Mouse (Mus musculus): ENCODE results near the gene Gtf3c5. TPM values are rescaled to one million over a fixed set of nuclear protein-coding genes. Genes with fewer than 3 reads are reported as not detected.

Gtf3c5 gene
- polyA plus RNA-seq, 1 experiment from 2014 or later = 55.5 TPM

DNA sequence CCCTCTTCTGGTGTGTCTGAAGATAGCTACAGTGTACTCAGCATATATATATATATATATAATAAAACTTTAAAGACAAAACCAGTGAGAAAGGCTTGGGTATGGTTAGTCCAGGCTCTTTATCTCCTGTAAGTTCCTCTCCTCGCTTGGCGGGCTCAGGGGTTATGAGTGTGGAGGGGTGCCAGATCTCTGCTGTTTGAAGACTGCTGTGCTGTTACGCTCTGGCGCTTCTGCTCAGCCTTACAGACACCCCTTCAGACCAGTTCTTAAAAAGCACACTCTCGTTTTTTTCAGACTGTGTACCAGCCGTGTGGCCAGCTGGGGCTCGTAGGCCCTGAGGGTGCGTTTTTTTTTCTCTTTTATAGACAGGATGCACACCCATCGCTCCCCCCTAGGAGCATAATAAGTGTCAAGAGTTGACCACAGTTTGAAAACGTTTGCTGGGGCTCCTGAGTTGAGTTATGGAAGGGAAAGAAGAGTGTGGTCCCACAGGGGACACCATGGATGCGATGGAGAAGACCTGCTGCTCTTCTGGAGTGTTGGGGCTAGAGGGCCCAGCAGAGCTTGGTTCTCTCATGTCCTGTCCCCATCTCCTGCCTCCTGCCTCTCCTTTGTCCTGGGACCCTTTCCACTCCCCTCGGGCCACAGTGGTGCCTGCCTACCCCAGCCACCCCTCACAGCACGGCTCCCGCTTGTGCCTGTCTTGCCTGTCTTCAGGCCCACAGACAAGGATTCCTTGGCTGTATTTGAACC lies 22.4 kb upstream of the Gtf3c5 start:
- no peaks in the 10 kb centered on the region for H3K4me1 ChIP-seq
- no peak overlapping the region for H3K27ac ChIP-seq (replicated peaks)
- no peaks in the 10 kb centered on the region for H3K9me3 ChIP-seq
- H3K36me3 ChIP-seq = no peaks in the 10 kb centered on the region
- 72% methylated on average over 14 of the region's 14 CpGs for WGBS
- H3K27me3 ChIP-seq = no peaks in the 10 kb centered on the region
- no peak overlapping the region for H3K4me3 ChIP-seq
- no peak for ATAC-seq (ENCODE audit: low FRiP score, low read depth)
- no peak overlapping the region for H3K4me2 ChIP-seq (replicated peaks)
- H3K9ac ChIP-seq (replicated peaks) = no peak overlapping the region

GRCm38 (mm10) chr2:28603542-28603941 lies 20.0 kb upstream of the Gtf3c5 start:
- ATAC-seq (ENCODE audit: low FRiP score, low read depth) = no peak
- Histone ChIP-seq H3K9me3 (no peaks in the 10 kb centered on the region), H3K36me3 (no peaks in the 10 kb centered on the region), H3K27me3 (no peaks in the 10 kb centered on the region; the same call in 1 of the 2 replicates), H3K4me1 (0 out of 2 replicates have a peak, but pooled peaks cover 2% of the 10 kb centered on the region), H3K4me3 (no peak overlapping the region), H3K4me2 (replicated peaks) (no peak overlapping the region), H3K27ac (replicated peaks) (no peak overlapping the region), H3K9ac (replicated peaks) (no peak overlapping the region)
- WGBS = 95% methylated on average over 5 of the region's 5 CpGs

- Histone ChIP-seq H3K27ac (replicated peaks) (no peak overlapping the region), H3K4me2 (replicated peaks) (no peak overlapping the region), H3K9me3 (no peaks in the 10 kb centered on the region), H3K36me3 (no peaks in the 10 kb centered on the region), H3K9ac (replicated peaks) (no peak overlapping the region), H3K4me1 (peaks cover 8% of the 10 kb centered on the region; the same call in 1 of the 2 replicates), H3K4me3 (no peak overlapping the region), H3K27me3 (no peaks in the 10 kb centered on the region; the same call in 1 of the 2 replicates)
- ATAC-seq (ENCODE audit: low FRiP score, low read depth) = no peak
- whole genome bisulfite sequencing = 61% methylated on average over 12 of the region's 12 CpGs
These were observed 18.4 kb upstream of the Gtf3c5 start for GRCm38 (mm10) chr2:28601720-28602590.

DNA sequence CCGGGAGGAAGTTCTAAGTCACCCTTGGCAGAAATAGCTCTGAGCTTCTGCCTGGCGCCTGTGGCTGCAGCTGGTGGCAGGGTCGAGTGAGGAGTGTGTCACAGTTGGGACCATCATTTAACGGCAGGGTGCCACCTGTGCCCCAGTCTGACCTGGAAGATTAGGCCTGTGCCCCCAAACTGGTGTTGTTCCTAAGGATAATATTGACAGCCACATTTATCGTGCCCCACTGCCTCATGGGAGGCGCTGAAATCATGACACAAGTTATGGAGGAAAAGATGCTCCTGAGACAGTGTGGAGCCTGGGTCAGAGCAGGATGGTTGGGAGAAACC lies 16.0 kb upstream of the Gtf3c5 start:
- H3K36me3 ChIP-seq = no peaks in the 10 kb centered on the region
- H3K9me3 ChIP-seq = no peaks in the 10 kb centered on the region
- WGBS = 82% methylated on average over 6 of the region's 6 CpGs
- no peak overlapping the region for H3K27ac ChIP-seq (replicated peaks)
- H3K27me3 ChIP-seq = peaks cover 3% of the 10 kb centered on the region
- H3K4me1 ChIP-seq = peaks cover 8% of the 10 kb centered on the region; the same call in 1 of the 2 replicates
- H3K4me3 ChIP-seq = no peak overlapping the region
- no peak overlapping the region for H3K4me2 ChIP-seq (replicated peaks)
- H3K9ac ChIP-seq (replicated peaks) = no peak overlapping the region
- ATAC-seq (ENCODE audit: low FRiP score, low read depth) = no peak

DNA sequence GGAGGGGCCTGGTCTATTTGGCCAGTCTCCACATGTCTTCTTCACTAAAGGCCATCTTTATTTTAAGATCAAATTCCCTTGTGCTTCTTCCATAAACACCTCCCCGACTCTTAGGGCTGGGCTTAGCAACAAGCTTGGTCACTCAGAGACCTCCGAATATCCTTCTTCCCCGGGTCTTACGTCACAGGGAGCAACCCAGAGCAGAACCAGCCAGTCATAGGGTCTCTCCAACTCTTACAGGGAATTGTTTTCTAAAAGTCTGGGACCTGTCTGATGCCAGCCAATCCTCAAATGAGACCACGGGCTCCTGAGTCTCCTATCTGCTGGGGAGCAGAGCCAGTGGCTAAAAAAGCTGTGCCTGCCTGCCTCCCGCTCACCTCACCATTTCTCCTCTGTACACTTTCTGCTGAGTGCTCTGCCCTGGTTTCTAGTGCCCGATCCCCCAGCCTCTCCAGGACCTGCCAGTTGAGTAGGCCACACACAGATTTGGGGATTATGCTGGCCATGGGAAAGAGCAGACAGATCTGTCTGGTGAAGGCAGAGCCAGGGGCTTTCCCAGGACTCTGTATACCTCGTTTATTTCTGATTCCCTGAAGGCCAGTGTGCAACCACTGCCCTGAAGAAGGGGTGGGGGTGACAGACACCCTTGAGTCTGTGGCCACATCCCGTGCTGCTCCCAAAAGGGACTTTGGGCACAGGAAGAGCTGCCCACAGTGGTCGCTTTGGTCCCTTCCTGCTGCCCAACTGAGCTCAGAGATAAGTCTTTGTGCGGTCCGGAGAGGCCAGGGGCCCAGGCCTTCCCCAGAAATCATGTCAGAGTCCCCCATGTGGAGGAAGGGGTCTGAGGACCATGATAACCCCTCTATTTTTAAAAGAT lies 15.4 kb upstream of the Gtf3c5 start:
- H3K9ac ChIP-seq (replicated peaks) = no peak overlapping the region

DNA sequence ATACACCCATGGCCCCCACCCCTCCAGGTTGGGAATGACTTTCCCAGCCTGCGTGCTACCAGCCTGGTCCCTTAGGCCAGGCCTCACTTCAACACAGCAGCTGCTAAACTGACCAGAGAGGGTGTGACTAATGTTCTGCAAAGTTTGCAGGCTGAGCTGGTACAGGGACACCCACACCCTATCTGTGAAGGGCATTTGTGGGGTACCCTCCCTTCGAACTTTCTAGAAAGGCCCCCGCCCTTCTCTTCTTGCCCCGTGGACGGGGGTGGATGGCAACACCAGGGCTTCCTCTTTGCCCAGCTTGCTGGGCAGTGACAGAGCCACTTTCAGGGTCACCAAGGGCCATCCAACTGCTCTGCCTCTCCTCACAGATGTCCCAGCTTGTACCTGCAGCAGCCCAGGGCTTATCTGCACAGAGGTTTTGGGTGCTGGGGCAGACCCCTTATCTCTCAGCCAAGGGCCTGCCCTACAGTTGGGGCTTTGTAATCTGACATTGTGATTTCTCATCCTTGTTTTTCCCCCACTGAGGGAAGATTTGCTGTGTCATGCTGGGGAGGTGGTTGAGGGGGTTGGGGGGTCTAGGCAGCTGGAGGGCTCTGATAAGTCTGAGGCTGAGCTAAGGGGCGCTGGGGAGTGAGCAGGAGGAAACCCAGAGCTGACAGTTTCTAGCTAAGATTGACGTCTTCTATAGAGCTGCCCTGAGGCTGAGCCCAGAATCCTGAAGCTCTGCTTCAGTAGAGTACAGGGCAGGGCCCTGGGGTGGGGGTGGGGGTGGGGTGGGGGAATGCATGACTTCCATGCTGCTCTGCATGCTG lies 14.4 kb upstream of the Gtf3c5 start:
- Histone ChIP-seq H3K9ac (replicated peaks) (no peak overlapping the region), H3K36me3 (no peaks in the 10 kb centered on the region), H3K4me1 (peaks cover 8% of the 10 kb centered on the region; the same call in 1 of the 2 replicates), H3K4me3 (no peak overlapping the region), H3K27ac (replicated peaks) (peak overlapping the region; percentile 26; the same call in 1 of the 2 replicates), H3K4me2 (replicated peaks) (no peak overlapping the region), H3K27me3 (peaks cover 9% of the 10 kb centered on the region), H3K9me3 (no peaks in the 10 kb centered on the region)
- ATAC-seq (ENCODE audit: low FRiP score, low read depth) = no peak
- 75% methylated on average over 7 of the region's 7 CpGs for WGBS

More for the DNA sequence above, 15.4 kb upstream of the Gtf3c5 start:
- Histone ChIP-seq H3K27ac (replicated peaks) (no peak overlapping the region), H3K36me3 (no peaks in the 10 kb centered on the region), H3K4me2 (replicated peaks) (no peak overlapping the region), H3K4me1 (peaks cover 8% of the 10 kb centered on the region; the same call in 1 of the 2 replicates), H3K27me3 (peaks cover 9% of the 10 kb centered on the region), H3K9me3 (no peaks in the 10 kb centered on the region), H3K4me3 (no peak overlapping the region)
- 67% methylated on average over 12 of the region's 12 CpGs for WGBS
- no peak for ATAC-seq (ENCODE audit: low FRiP score, low read depth)

DNA sequence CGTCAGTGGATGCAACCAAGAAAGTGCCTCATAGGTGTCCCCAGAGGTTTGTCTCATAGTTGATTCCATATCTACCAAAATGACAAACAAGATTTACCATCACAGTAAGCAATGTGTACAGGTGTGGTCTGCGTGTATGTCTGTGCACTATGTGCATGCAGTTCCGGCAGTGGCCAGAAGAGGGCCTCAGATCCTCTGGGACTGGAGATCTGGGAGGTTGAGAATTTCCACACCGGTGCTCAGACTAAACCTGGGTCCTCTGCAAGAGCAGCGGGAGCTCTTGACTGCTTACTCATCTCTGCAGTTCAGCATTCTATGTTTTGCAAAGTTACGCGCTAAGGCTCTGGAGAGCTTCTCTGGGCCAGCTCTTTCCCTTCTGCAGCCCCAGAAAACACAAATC lies 13.4 kb upstream of the Gtf3c5 start:
- 89% methylated on average over 7 of the region's 7 CpGs for WGBS
- no peaks in the 10 kb centered on the region for H3K36me3 ChIP-seq
- no peak for ATAC-seq (ENCODE audit: low FRiP score, low read depth)
- peaks cover 8% of the 10 kb centered on the region; the same call in 1 of the 2 replicates for H3K4me1 ChIP-seq
- H3K4me2 ChIP-seq (replicated peaks) = no peak overlapping the region
- no peaks in the 10 kb centered on the region for H3K9me3 ChIP-seq
- peaks cover 9% of the 10 kb centered on the region for H3K27me3 ChIP-seq
- H3K4me3 ChIP-seq = no peak overlapping the region
- no peak overlapping the region for H3K9ac ChIP-seq (replicated peaks)
- no peak overlapping the region for H3K27ac ChIP-seq (replicated peaks)

GRCm38 (mm10) chr2:28596021-28596420 lies 12.5 kb upstream of the Gtf3c5 start:
- H3K4me3 ChIP-seq = no peak overlapping the region
- no peaks in the 10 kb centered on the region for H3K36me3 ChIP-seq
- H3K4me2 ChIP-seq (replicated peaks) = no peak overlapping the region
- no peaks in the 10 kb centered on the region for H3K9me3 ChIP-seq
- H3K4me1 ChIP-seq = peaks cover 8% of the 10 kb centered on the region; the same call in 1 of the 2 replicates
- H3K27ac ChIP-seq (replicated peaks) = no peak overlapping the region
- WGBS = 86% methylated on average over 7 of the region's 7 CpGs
- no peak for ATAC-seq (ENCODE audit: low FRiP score, low read depth)
- H3K27me3 ChIP-seq = peaks cover 9% of the 10 kb centered on the region
- H3K9ac ChIP-seq (replicated peaks) = no peak overlapping the region

- H3K9me3 ChIP-seq = no peaks in the 10 kb centered on the region
- H3K4me1 ChIP-seq = no peaks in the 10 kb centered on the region
- no peak overlapping the region for H3K4me2 ChIP-seq (replicated peaks)
- no peak overlapping the region for H3K27ac ChIP-seq (replicated peaks)
- no peak overlapping the region for H3K4me3 ChIP-seq
- no peak for ATAC-seq (ENCODE audit: low FRiP score, low read depth)
- WGBS = 8% methylated on average over 15 of the region's 15 CpGs
- no peak overlapping the region for H3K9ac ChIP-seq (replicated peaks)
- no peaks in the 10 kb centered on the region for H3K36me3 ChIP-seq
- peaks cover 16% of the 10 kb centered on the region for H3K27me3 ChIP-seq
These were observed 9.3 kb upstream of the Gtf3c5 start for GRCm38 (mm10) chr2:28592809-28593208.

DNA sequence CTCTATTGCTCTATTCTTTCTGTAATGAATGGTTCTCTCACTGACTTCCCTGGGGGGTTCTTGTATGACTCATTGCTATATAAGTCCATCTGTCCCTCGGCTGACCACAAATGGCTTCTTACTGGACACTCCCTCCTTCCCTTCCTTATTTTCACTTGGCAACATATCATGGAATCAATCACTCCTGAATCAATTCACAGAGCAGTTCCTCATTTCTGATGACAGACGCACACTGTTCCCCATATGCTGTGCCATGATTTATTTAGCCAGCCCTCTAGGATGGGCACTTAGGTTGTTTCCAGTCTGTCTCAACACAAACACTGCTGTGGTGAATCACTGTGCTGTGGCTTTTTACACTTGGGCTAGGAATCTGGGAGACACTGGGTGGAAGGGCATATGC lies 7.9 kb upstream of the Gtf3c5 start:
- Histone ChIP-seq H3K4me2 (replicated peaks) (no peak overlapping the region), H3K9ac (replicated peaks) (no peak overlapping the region), H3K27ac (replicated peaks) (no peak overlapping the region), H3K36me3 (no peaks in the 10 kb centered on the region), H3K9me3 (no peaks in the 10 kb centered on the region), H3K4me3 (no peak overlapping the region), H3K27me3 (peaks cover 16% of the 10 kb centered on the region), H3K4me1 (no peaks in the 10 kb centered on the region)
- ATAC-seq (ENCODE audit: low FRiP score, low read depth) = no peak
- WGBS = 88% methylated on average over 2 of the region's 2 CpGs

- 35% methylated on average over 1 of the region's 1 CpGs for WGBS
- H3K9ac ChIP-seq (replicated peaks) = no peak overlapping the region
- no peaks in the 10 kb centered on the region for H3K9me3 ChIP-seq
These were observed 5.0 kb upstream of the Gtf3c5 start for GRCm38 (mm10) chr2:28588574-28588973.

More at GRCm38 (mm10) chr2:28588574-28588973, 5.0 kb upstream of the Gtf3c5 start:
- Histone ChIP-seq H3K4me1 (peaks cover 2% of the 10 kb centered on the region), H3K4me3 (no peak overlapping the region), H3K27ac (replicated peaks) (no peak overlapping the region), H3K4me2 (replicated peaks) (no peak overlapping the region), H3K36me3 (no peaks in the 10 kb centered on the region), H3K27me3 (peaks cover 6% of the 10 kb centered on the region; the same call in 1 of the 2 replicates)
- no peak for ATAC-seq (ENCODE audit: low FRiP score, low read depth)
